Mouse (Mus musculus): ENCODE measurements around the gene Pax3.

GRCm38 (mm10) chr1:78211041-78211440 lies 14.1 kb upstream of the Pax3 start:
- TF ChIP-seq CTCF (IDR thresholded peaks at IDR 0.05; ENCODE audit: low read depth) (no peak), EP300 (IDR thresholded peaks at IDR 0.05; ENCODE audit: low read depth) (no peak)

Measured in heart, postnatal 0 days (tissue).